Mouse (Mus musculus) embryonic facial prominence, embryonic 12.5 days (tissue): Measurements from ENCODE around the gene Pdk2. TPM values are rescaled to one million over a fixed set of nuclear protein-coding genes. Genes with fewer than 3 reads are reported as not detected.

Experiments
- ATAC-seq: fragments of 200-750 bp; cut with Nextera tagmentation; 2 replicates; pipeline ENCODE4 v1.8.0; 2017; ENCODE audit not compliant: insufficient number of reproducible peaks, insufficient read depth, low FRiP score, low TSS enrichment
- H3K27ac ChIP-seq: fragments of 300-500 bp; sonication (generic); 2 replicates; pipeline ENCODE4 v1.5.1; 2016; ENCODE audit warnings: mild to moderate bottlenecking
- H3K27me3 ChIP-seq: fragments of 300-500 bp; sonication (generic); 2 replicates; pipeline ENCODE4 v1.6.1; 2016; ENCODE audit warnings: mild to moderate bottlenecking, moderate library complexity
- H3K36me3 ChIP-seq: fragments of 300-500 bp; sonication (generic); 2 replicates; pipeline ENCODE4 v1.6.1; 2016; ENCODE audit warnings: mild to moderate bottlenecking
- H3K4me1 ChIP-seq: fragments of 300-500 bp; sonication (generic); 2 replicates; pipeline ENCODE4 v1.6.1; 2016
- H3K4me2 ChIP-seq: fragments of 300-500 bp; sonication (generic); replicated peaks from 2 replicates; pipeline ENCODE4 v1.6.1; 2016; ENCODE audit warnings: mild to moderate bottlenecking, moderate library complexity
- H3K4me3 ChIP-seq: fragments of 300-500 bp; sonication (generic); 2 replicates; pipeline ENCODE4 v1.5.1; 2016; ENCODE audit warnings: mild to moderate bottlenecking
- H3K9ac ChIP-seq: fragments of 300-500 bp; sonication (generic); 2 replicates; pipeline ENCODE4 v1.6.1; 2016; ENCODE audit warnings: mild to moderate bottlenecking, moderate library complexity
- H3K9me3 ChIP-seq: fragments of 300-500 bp; sonication (generic); 2 replicates; pipeline ENCODE4 v1.6.1; 2016; ENCODE audit warnings: mild to moderate bottlenecking, moderate library complexity
- WGBS: fragments of 180-500 bp; shearing (Covaris S2); methylation state at CpG from one replicate; pipeline ENCODE4 v1.1.7; 2016; 5-methylcytosine and 5-hydroxymethylcytosine counted together
- polyA plus RNA-seq: library from polyadenylated mRNA; unstranded; fragments of >200 nt; fragmentation: Nextera tagmentation; extraction: Ambion mirVana; gene quantifications from 2 replicates; pipeline ENCODE4 v1.2.1, GENCODE M21; 2016

The Pdk2 gene
- polyA plus RNA-seq, 1 experiment from 2014 or later, result 30.4 TPM

- H3K9ac ChIP-seq, result peak overlapping the region; percentile 96
- H3K27me3 ChIP-seq, result no peaks in the 10 kb centered on the region
- ATAC-seq, result peak; percentile 29
- H3K36me3 ChIP-seq, result peaks cover 23% of the 10 kb centered on the region
- WGBS, result 34% methylated on average over 15 of the region's 15 CpGs
- H3K9me3 ChIP-seq, result no peaks in the 10 kb centered on the region
- peak overlapping the region; percentile 78 for H3K4me2 ChIP-seq
- peaks cover 56% of the 10 kb centered on the region for H3K4me1 ChIP-seq
- H3K4me3 ChIP-seq, result peak overlapping the region; percentile 72
- H3K27ac ChIP-seq, result peak overlapping the region; percentile 96
Measured at GRCm38 (mm10) chr11:95008661-95009628, 32.2 kb downstream of the Pdk2 start.

- H3K27ac ChIP-seq, result peak overlapping the region; percentile 64; the same call in 1 of the 2 replicates
- no peaks in the 10 kb centered on the region for H3K27me3 ChIP-seq
- H3K4me2 ChIP-seq, result peak overlapping the region; percentile 56; the same call in 1 of the 2 replicates
- H3K4me1 ChIP-seq, result peaks cover 46% of the 10 kb centered on the region
- no peaks in the 10 kb centered on the region for H3K9me3 ChIP-seq
- ATAC-seq, result no peak
- peak overlapping the region; percentile 46; the same call in 1 of the 2 replicates for H3K9ac ChIP-seq
- WGBS, result 78% methylated on average over 3 of the region's 3 CpGs
- peaks cover 30% of the 10 kb centered on the region for H3K36me3 ChIP-seq
- no peak overlapping the region; the same call in 1 of the 2 replicates for H3K4me3 ChIP-seq
Measured at GRCm38 (mm10) chr11:95007418-95007817, 33.7 kb downstream of the Pdk2 start.

GRCm38 (mm10) chr11:95006525-95007219, 34.5 kb downstream of the Pdk2 start:
- peaks cover 39% of the 10 kb centered on the region for H3K4me1 ChIP-seq
- H3K36me3 ChIP-seq, result peaks cover 38% of the 10 kb centered on the region
- H3K9me3 ChIP-seq, result no peaks in the 10 kb centered on the region
- no peaks in the 10 kb centered on the region for H3K27me3 ChIP-seq
- peak overlapping the region; percentile 35 for H3K4me3 ChIP-seq
- peak overlapping the region; percentile 46; the same call in 1 of the 2 replicates for H3K9ac ChIP-seq
- peak overlapping the region; percentile 64 for H3K27ac ChIP-seq
- peak; percentile 37; the same call in 1 of the 2 replicates for ATAC-seq
- WGBS, result 2% methylated on average over 27 of the region's 27 CpGs
- peak overlapping the region; percentile 56 for H3K4me2 ChIP-seq

- peaks cover 43% of the 10 kb centered on the region for H3K36me3 ChIP-seq
- WGBS, result 19% methylated on average over 4 of the region's 4 CpGs
- H3K27ac ChIP-seq, result peak overlapping the region; percentile 64
- no peaks in the 10 kb centered on the region for H3K9me3 ChIP-seq
- peak overlapping the region; percentile 56 for H3K4me2 ChIP-seq
- ATAC-seq, result no peak
- H3K9ac ChIP-seq, result no peak overlapping the region
- peaks cover 33% of the 10 kb centered on the region for H3K4me1 ChIP-seq
- no peaks in the 10 kb centered on the region for H3K27me3 ChIP-seq
- peak overlapping the region; percentile 35; the same call in 1 of the 2 replicates for H3K4me3 ChIP-seq
Measured at GRCm38 (mm10) chr11:95006038-95006437, 35.1 kb downstream of the Pdk2 start.

GRCm38 (mm10) chr11:95004937-95005198, 36.3 kb downstream of the Pdk2 start:
- no peak overlapping the region for H3K4me3 ChIP-seq
- H3K27me3 ChIP-seq, result no peaks in the 10 kb centered on the region
- H3K9me3 ChIP-seq, result no peaks in the 10 kb centered on the region
- WGBS, result 47% methylated on average over 6 of the region's 6 CpGs
- H3K27ac ChIP-seq, result no peak overlapping the region
- no peak for ATAC-seq
- H3K9ac ChIP-seq, result no peak overlapping the region; the same call in 1 of the 2 replicates
- H3K36me3 ChIP-seq, result peaks cover 54% of the 10 kb centered on the region
- no peak overlapping the region for H3K4me2 ChIP-seq
- peaks cover 43% of the 10 kb centered on the region for H3K4me1 ChIP-seq

GRCm38 (mm10) chr11:95004136-95004936, 36.8 kb downstream of the Pdk2 start:
- peaks cover 46% of the 10 kb centered on the region for H3K4me1 ChIP-seq
- H3K27me3 ChIP-seq, result no peaks in the 10 kb centered on the region
- H3K4me3 ChIP-seq, result no peak overlapping the region
- no peaks in the 10 kb centered on the region for H3K9me3 ChIP-seq
- H3K4me2 ChIP-seq, result no peak overlapping the region
- H3K36me3 ChIP-seq, result peaks cover 59% of the 10 kb centered on the region
- ATAC-seq, result no peak
- 0 out of 2 replicates have a peak overlapping the region, but pooled peaks have one; percentile 9 for H3K27ac ChIP-seq
- 81% methylated on average over 12 of the region's 12 CpGs for WGBS
- no peak overlapping the region; the same call in 1 of the 2 replicates for H3K9ac ChIP-seq

GRCm38 (mm10) chr11:95002705-95003104, 38.4 kb downstream of the Pdk2 start:
- WGBS, result 93% methylated on average over 8 of the region's 8 CpGs
- H3K9me3 ChIP-seq, result no peaks in the 10 kb centered on the region
- no peak overlapping the region for H3K27ac ChIP-seq
- ATAC-seq, result no peak
- no peak overlapping the region for H3K4me2 ChIP-seq
- H3K4me1 ChIP-seq, result peaks cover 36% of the 10 kb centered on the region
- peaks cover 76% of the 10 kb centered on the region for H3K36me3 ChIP-seq
- H3K4me3 ChIP-seq, result no peak overlapping the region
- no peak overlapping the region for H3K9ac ChIP-seq
- H3K27me3 ChIP-seq, result no peaks in the 10 kb centered on the region

- Histone ChIP-seq H3K4me1 (peaks cover 27% of the 10 kb centered on the region), H3K27ac (no peak overlapping the region), H3K4me2 (no peak overlapping the region), H3K4me3 (no peak overlapping the region), H3K36me3 (peaks cover 85% of the 10 kb centered on the region), H3K27me3 (no peaks in the 10 kb centered on the region), H3K9me3 (no peaks in the 10 kb centered on the region), H3K9ac (no peak overlapping the region)
- 89% methylated on average over 21 of the region's 21 CpGs for WGBS
- ATAC-seq, result no peak
Measured at GRCm38 (mm10) chr11:95001584-95002347, 39.4 kb downstream of the Pdk2 start.

GRCm38 (mm10) chr11:95001058-95001457, 40.1 kb downstream of the Pdk2 start:
- Histone ChIP-seq H3K4me2 (peak overlapping the region; percentile 18; the same call in 1 of the 2 replicates), H3K36me3 (peaks cover 91% of the 10 kb centered on the region), H3K27ac (peak overlapping the region; percentile 37), H3K9me3 (no peaks in the 10 kb centered on the region), H3K9ac (no peak overlapping the region), H3K4me1 (peaks cover 23% of the 10 kb centered on the region), H3K27me3 (no peaks in the 10 kb centered on the region), H3K4me3 (no peak overlapping the region)
- ATAC-seq, result peak; percentile 32; the same call in 1 of the 2 replicates
- 3% methylated on average over 8 of the region's 8 CpGs for WGBS

- ATAC-seq, result no peak
- no peak overlapping the region for H3K4me3 ChIP-seq
- H3K27ac ChIP-seq, result peak overlapping the region; percentile 37
- 42% methylated on average over 4 of the region's 4 CpGs for WGBS
- peaks cover 23% of the 10 kb centered on the region for H3K4me1 ChIP-seq
- H3K27me3 ChIP-seq, result no peaks in the 10 kb centered on the region
- H3K9me3 ChIP-seq, result no peaks in the 10 kb centered on the region
- no peak overlapping the region for H3K9ac ChIP-seq
- H3K4me2 ChIP-seq, result peak overlapping the region; percentile 18; the same call in 1 of the 2 replicates
- peaks cover 89% of the 10 kb centered on the region for H3K36me3 ChIP-seq
Measured at GRCm38 (mm10) chr11:95000548-95000947, 40.6 kb downstream of the Pdk2 start.
